Mouse (Mus musculus) thymus, adult 2 months (tissue): ENCODE measurements around the gene C1ql1.

Experiments
- CTCF ChIP-seq: fragments of 200-500 bp; IDR thresholded peaks from 2 replicates; pipeline ENCODE4 v1.5.1; 2012; ENCODE audit warnings: mild to moderate bottlenecking, control low read depth, low read length, moderate library complexity, borderline replicate concordance; ENCODE audit not compliant: control insufficient read depth, poor library complexity, insufficient read depth; ENCODE audit errors: extremely low read depth
- POLR2A ChIP-seq: fragments of 200-500 bp; IDR thresholded peaks from 2 replicates; pipeline ENCODE4 v1.6.1; 2012; ENCODE audit warnings: mild to moderate bottlenecking, low read length, control low read depth, moderate library complexity; ENCODE audit not compliant: control insufficient read depth, poor library complexity, insufficient read depth; ENCODE audit errors: extremely low read depth

DNA sequence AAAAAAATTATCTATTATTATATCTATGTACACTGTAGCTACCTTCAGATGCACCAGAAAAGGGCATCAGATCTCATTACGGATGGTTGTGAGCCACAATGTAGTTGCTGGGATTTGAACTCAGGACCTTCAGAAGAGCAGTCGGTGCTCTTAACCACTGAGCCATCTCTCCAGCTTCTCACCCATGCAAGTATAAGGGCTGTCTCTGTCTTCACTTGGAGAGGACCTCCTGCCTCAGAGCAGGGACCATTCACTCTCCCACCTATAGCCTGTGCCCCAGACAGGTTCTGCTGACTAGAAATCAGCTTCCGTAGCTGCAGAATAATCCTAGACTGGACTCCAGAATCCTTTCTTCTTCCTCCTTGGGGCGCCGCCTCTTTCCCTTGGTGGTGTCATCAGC, 44.4 kb downstream of the C1ql1 start:
- TF ChIP-seq POLR2A, result no peak
- TF ChIP-seq CTCF, result no peak
